Mouse (Mus musculus) myocyte (in vitro differentiated cells): Measurements from ENCODE around the gene Lect2.

Experiments used
- E2F4 ChIP-seq: IDR thresholded peaks from one replicate; pipeline ENCODE4 v1.6.1; 2011; ENCODE audit warnings: mild to moderate bottlenecking, control low read depth, moderate library complexity; ENCODE audit not compliant: insufficient read depth
- MAX ChIP-seq: IDR thresholded peaks from one replicate; pipeline ENCODE4 v1.6.1; 2011; ENCODE audit warnings: low read depth, mild to moderate bottlenecking, control low read depth
- MYOG ChIP-seq, 3 experiments: IDR thresholded peaks; one replicate each; pipeline ENCODE4 v1.6.1; 2011; ENCODE audit warnings: control low read depth in 2 of 3, low read depth in 2 of 3, mild to moderate bottlenecking in 2 of 3; ENCODE audit not compliant: insufficient read length in 2 of 3, control insufficient read depth in 1 of 3, insufficient read depth in 1 of 3
- POLR2A ChIP-seq: IDR thresholded peaks from one replicate; pipeline ENCODE4 v1.6.1; 2011; ENCODE audit warnings: low read depth, mild to moderate bottlenecking, control low read depth, moderate library complexity; ENCODE audit not compliant: insufficient read length
- TCF12 ChIP-seq: IDR thresholded peaks from one replicate; pipeline ENCODE4 v1.6.1; 2011; ENCODE audit warnings: mild to moderate bottlenecking, control low read depth; ENCODE audit not compliant: poor library complexity, insufficient read depth, severe bottlenecking
- TCF3 ChIP-seq: IDR thresholded peaks from one replicate; pipeline ENCODE4 v1.6.1; 2011; ENCODE audit warnings: low read depth, control low read depth; ENCODE audit not compliant: insufficient read length
- USF1 ChIP-seq: IDR thresholded peaks from one replicate; pipeline ENCODE4 v1.6.1; 2011; ENCODE audit warnings: low read depth, mild to moderate bottlenecking, control low read depth, moderate library complexity

GRCm38 (mm10) chr13:56581961-56582434 lies 33.7 kb upstream of the Lect2 start:
- TF ChIP-seq MAX (no peak), POLR2A (peak; percentile 63), MYOG (IDR thresholded peaks at IDR 0.05; ENCODE audit: control insufficient read depth in 1 of 3, insufficient read depth in 1 of 3, insufficient read length in 2 of 3, low read depth in 2 of 3) (peak in 2 of 3 experiments; percentile 81 to 93), USF1 (peak; percentile 53), E2F4 (no peak), TCF12 (peak; percentile 74), TCF3 (peak; percentile 87)
